Mouse (Mus musculus): ENCODE results near the gene Hsd17b13.
"Not testable (repeated sequence)": the region's sequence is repeated elsewhere in the genome, so short reads cannot be mapped to it uniquely, and the experiment has no call there.

Gene Hsd17b13

GRCm38 (mm10) chr5:103980705-103981560 is 3.7 kb upstream of the Hsd17b13 start:
- no peak for DNase-seq (ENCODE audit: low read depth, low spot score)

DNA sequence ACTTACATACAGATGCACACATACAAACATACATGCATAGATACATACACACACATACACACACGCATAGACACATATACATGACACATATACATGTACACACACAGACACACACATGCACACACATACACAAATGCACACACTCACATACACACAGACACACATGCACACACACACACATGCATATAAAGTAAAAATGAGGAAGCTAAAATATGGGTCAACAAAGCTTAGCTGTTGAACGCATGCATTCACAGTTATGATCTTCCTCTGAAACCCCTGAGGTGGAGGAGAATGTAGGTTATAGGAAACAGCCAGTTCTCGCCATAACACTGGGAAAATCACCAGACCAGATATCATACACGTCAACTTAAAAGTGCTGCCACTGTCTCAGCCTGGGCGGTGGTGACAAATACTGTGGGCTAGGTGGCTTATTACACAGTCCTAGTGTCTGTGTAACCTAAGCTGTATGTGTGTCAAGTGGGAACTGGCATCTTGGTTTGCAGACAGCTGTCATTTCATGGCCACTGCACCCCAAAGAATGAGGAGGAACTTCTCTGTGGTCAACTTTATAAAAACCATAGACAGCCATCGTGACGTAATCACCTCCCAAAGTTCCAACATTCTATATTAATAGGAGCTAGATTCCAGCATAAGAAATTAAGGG is 829 bp upstream of the Hsd17b13 start:
- no peak for DNase-seq (ENCODE audit: low read depth, low spot score)

DNA sequence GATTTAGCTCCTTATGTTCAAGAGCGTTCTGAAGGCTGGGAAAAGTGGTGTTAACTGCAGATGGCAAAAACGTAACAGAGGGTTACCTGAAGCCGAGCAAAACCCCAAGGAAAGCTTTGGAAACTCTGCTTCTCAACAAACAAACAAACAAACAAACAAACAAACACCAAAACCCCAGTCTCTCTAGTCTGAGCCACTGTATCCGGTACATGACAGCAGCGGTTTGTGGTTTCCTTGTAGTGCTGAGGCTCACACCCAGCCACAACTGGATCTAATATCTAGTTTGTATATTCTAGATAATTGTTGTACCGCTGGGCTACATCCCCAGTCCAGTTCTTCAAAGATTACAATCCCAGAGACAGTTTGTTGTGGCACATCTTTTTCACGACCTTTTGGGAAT is 1.5 kb downstream of the Hsd17b13 start:
- DNase-seq (ENCODE audit: low read depth, low spot score), result no peak

DNA sequence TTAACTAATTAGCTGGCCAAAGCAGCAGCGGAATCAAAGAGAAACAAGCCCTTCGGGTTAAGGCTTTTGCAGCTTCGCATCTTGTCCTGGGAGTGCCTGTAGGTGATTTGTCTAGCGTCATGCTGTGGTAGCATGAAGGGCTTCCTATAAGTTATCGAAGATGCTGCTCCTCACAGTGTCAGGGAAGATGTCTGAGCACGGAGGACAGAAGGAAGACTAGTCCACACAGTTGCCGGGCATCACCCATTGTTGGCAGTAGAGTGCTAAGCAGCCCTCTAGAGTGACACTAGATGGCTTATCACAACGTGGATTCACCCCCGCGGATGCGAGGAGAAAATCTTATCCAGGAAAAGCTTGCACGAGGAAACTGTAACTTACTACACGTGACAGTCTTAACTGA is 4.4 kb downstream of the Hsd17b13 start:
- no peak for DNase-seq (ENCODE audit: low read depth, low spot score)

- DNase-seq (ENCODE audit: low read depth, low spot score), result no peak
These were observed 4.8 kb downstream of the Hsd17b13 start for GRCm38 (mm10) chr5:103972379-103972778.

- no peak for DNase-seq (ENCODE audit: low read depth, low spot score)
These were observed 6.2 kb downstream of the Hsd17b13 start for GRCm38 (mm10) chr5:103971051-103971450.

DNA sequence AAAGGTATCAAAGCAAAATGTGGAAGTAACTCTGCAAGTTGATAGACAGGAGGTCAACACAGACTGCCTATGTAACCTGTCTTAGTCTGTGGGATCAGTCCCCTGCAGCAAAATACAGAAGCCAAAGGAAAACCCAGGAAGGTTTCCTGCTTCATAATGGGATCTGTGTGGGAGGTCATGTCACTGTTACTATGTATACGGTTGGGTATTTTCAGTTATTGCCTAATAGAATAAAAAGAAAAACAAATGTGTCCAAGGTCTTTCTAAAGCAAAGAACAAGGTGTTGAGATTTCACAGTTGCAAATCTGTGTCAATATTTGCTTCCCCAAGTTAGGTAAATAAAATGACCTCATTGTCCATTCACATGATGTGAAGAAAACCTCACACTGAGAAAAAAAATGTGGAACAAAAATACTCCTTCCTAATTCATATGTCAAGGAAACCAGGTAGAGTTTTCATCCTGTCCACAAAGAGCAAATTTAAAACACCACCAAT is 14.2 kb downstream of the Hsd17b13 start:
- DNase-seq (ENCODE audit: low read depth, low spot score), result no peak

- no peak for DNase-seq (ENCODE audit: low read depth, low spot score)
These were observed 22.6 kb downstream of the Hsd17b13 start for GRCm38 (mm10) chr5:103954638-103955037.

DNA sequence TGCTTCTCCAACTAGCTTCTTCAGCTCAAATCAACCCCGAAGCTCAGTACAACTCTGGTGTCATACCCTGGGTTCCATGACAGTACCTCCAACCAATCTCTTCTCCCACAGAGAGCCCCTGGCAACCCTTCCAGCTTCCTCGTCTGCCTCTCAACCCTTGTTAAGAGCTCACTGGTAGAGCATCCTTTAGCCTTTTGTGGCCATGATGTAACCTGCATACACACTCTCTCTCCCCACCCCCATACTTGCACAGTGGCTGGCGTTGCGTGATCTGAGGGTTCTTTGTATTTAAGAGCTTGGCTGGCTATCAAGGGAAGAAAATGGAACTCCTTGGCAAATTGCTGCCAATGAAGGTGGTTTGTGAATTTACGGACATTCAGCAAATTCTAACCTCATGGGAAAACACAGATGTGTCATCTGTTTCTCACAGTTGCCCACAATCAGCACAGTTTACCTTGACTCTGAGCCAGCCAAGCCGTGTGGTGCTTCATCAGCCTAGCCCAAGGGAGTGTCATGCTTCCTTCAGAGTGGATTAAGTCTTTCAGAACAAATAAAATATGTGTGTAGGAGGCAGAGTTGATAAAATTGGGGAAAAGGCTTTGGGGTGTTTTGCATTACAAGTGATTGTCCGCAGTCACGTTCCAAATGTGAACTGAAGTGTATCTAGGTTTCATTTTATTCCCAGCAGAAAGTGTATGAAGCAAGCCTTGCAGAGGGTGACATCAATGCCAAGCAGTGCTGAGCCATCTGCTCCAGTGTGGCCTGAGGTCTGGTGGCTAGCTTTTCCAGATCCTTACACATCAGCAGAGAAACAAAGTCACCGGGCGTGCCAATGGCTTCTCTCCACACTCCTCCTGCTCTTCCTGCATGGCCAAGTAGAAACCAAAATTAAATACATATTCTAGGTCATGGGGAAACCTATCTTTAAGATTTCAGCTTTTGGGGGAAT is 23.8 kb downstream of the Hsd17b13 start:
- DNase-seq (ENCODE audit: low read depth, low spot score), result no peak

DNA sequence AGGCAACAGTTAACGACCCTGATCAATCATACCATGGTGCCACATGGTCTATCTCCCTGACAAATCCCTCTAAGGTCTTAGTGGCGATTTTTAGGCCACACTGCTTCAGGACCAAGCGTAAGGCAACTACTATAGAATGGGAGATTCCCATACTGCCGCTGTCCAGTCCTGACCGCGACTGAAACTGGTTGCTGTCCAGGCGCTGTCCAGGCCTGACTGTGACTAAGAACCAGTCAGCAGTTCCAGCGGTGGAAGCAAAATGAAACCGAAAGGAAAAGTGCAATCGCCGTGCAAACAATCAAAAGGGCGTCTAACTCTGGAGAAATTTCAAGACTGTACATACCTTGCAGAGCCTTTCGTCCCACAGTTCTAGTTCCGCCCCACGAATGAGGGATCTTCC is 27.1 kb downstream of the Hsd17b13 start:
- DNase-seq (ENCODE audit: low read depth, low spot score), result not testable (repeated sequence)

- DNase-seq (ENCODE audit: low read depth, low spot score), result no peak
These were observed 34.0 kb downstream of the Hsd17b13 start for GRCm38 (mm10) chr5:103943183-103943582.

DNA sequence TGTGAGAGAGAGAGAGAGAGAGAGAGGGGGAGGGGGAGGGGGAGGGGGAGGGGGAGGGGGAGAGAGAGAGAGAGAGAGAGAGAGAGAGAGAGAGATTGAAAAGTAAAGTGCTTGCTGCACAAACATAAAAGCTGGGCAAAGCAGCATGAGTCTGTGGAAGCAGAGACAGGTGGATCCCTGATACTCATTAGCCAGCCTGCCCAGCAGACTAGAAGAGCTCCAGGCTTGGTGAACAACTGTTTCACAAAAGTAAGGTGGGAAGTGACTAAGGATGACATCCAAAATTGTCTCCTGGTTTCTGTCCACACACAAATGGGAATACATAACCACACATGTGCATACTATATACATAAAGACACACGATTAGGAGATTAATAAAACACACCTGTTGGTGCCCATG is 37.4 kb downstream of the Hsd17b13 start:
- no peak for DNase-seq (ENCODE audit: low read depth, low spot score)

DNA sequence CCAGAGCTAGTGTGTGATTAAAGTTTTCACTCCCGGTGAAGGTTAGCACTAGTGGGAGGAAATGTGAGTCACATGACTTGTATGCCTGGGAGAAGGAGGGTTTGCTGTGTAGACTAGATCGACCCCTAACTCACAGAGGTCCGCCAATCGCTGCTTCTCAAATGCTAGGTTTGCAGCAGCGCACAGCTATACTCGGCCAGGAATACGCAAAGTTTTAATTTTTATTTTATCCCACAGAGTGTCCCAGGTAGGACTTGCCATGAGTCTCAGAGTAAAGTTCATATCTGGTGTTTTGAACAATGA is 37.9 kb downstream of the Hsd17b13 start:
- DNase-seq (ENCODE audit: low read depth, low spot score), result no peak

- no peak for DNase-seq (ENCODE audit: low read depth, low spot score)
These were observed 38.5 kb downstream of the Hsd17b13 start for GRCm38 (mm10) chr5:103938547-103939349.

- no peak for DNase-seq (ENCODE audit: low read depth, low spot score)
These were observed 40.2 kb downstream of the Hsd17b13 start for GRCm38 (mm10) chr5:103936906-103937589.

DNA sequence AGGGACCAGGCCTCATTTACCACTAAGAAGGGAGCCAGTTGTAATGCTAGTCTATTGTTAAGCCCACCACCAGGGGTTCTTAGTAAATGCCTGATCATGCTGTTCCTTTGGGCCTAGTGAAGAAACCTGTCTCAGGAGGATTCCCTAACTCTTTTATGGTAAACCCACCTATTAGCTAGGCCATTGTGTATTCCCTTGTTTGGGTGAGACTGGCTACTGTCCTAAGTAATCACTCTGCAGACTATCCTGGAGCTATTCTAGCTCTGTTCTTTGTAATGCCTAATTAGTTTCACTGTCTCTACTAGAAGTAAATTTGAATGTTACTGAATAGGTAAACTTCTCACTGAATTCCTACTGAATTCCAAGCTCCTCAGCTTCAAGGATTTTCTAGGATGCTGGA is 45.3 kb downstream of the Hsd17b13 start:
- DNase-seq (ENCODE audit: low read depth, low spot score), result peak; percentile 84

- DNase-seq (ENCODE audit: low read depth, low spot score), result no peak
These were observed 46.7 kb downstream of the Hsd17b13 start for GRCm38 (mm10) chr5:103930511-103930910.

GRCm38 (mm10) chr5:103928196-103928550 is 49.0 kb downstream of the Hsd17b13 start:
- no peak for DNase-seq (ENCODE audit: low read depth, low spot score)

DNA sequence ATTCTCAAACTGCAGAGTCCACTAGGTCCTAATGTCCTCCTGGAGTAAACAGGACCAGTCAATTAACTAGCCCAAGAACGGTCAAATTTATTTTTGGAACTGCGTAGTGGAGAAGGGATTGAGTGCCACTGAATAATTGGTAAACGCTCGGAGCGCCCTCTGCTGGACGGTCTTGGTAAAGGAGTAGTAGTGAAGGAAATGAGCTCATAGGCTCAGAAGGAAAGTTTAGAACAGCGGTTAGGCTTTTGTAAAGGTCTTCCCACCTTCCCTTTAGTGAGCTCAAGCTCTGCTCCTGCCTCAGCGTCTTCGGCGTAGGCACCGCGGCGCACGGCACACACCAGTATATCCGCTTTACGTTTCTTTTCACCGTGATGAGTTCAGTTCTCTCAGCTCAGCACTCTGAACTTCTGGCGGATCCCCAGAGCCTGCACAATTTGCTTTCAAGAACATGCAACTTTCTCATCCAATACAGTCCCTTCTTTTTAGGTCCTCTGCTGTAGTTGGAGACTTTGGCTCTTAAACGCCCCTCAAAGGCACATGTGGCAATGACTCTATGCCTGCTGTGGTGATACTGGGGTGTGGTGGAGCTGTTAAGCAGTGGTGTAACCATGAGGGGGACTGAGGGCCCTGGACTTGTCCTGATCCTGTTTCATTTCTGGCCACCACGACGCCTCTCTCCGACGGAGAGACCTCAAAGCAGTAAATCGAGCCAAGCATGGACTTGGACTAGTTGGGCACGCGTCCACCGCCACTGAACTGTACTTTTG is 49.6 kb downstream of the Hsd17b13 start:
- peak; percentile 92 for DNase-seq (ENCODE audit: low read depth, low spot score)

DNA sequence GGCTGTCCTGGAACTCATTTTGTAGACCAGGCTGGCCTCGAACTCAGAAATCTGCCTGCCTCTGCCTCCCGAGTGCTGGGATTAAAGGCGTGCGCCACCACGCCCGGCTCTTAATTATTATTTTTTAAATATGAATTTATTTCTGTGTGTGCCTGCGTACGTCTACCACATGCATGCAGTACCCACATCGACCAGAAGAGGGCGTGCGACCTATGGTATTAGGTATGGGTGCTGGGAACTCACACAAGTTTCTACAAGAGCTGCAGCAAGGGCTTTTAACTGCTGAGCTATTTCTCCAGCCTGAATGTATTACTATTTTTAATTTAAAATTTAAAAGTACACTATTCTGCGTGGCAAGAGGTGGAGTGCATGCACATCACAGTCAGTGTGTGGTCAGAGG is 50.8 kb downstream of the Hsd17b13 start:
- peak; percentile 76 for DNase-seq (ENCODE audit: low read depth, low spot score)
